ENCODE assay signal across 16 mouse cellular contexts in the genomic region with DNA sequence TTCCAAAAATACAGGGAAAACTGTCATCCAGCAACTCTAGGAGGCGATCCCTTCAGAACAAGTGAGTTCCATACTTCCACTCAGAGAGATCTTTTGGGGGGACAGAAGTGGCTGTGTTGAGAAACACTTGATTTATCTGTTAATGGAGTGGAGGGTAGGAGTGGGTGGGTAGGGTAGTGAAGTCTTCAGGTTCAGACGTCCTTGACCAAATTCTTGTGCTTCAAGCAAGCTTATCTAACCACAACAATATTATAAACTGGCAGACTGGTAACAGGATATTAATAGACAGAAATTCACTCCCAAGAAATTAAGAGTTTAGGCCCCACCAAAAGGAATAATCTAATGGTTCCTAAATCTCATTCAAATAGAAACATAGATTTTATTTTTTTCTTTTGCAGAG. TPM values are rescaled to one million over a fixed set of nuclear protein-coding genes. Genes with fewer than 3 reads are reported as not detected.
DNase-seq lines count a peak whose midpoint lies in the region; ATAC-seq and TF ChIP-seq lines count a peak whose summit lies in the region.
"Had no signal": no experiment of that assay in that cellular context is flagged by ENCODE, and none has a peak within 500 bp of the region (broad histone marks: within the 10 kb centered on the region; RNA-seq: fewer than 3 reads in every experiment).

No protein-coding gene starts in this region.

- no peak overlapping the region for H3K4me3 ChIP-seq in heart, embryonic 13.5 days
- peak overlapping the region; percentile 35 for H3K4me3 ChIP-seq in left cerebral cortex, adult 2 months
- peak overlapping the region; percentile 33; the same call in 1 of the 2 replicates for H3K4me3 ChIP-seq in E14TG2a.4 (replicated peaks; ENCODE audit: low read length)
- no peak overlapping the region for H3K4me3 ChIP-seq in brown adipose tissue, adult 24 weeks (ENCODE audit: insufficient read depth, low read depth, low read length)
- H3K4me3 ChIP-seq: megakaryocyte, embryonic 14.5 days; neural tube, embryonic 12.5 days had no signal

- no peak for ATAC-seq in heart, embryonic 13.5 days (ENCODE audit: extremely low read depth, insufficient number of reproducible peaks, low FRiP score, low TSS enrichment)

- H3K27ac ChIP-seq in heart, embryonic 13.5 days (replicated peaks), result no peak overlapping the region
- peak overlapping the region; percentile 83 for H3K27ac ChIP-seq in left cerebral cortex, adult 2 months
- H3K27ac ChIP-seq in brown adipose tissue, adult 24 weeks (replicated peaks; ENCODE audit: low read depth, low read length), result peak overlapping the region; percentile 75

- peak overlapping the region; percentile 48 for H3K9ac ChIP-seq in heart, embryonic 13.5 days
- H3K9ac ChIP-seq: embryonic facial prominence, embryonic 15.5 days; neural tube, embryonic 12.5 days had no signal

- 59% methylated on average over 2 of the region's 2 CpGs for WGBS in heart, embryonic 13.5 days

- no peak for DNase-seq in heart, adult 11 months
- no peak for DNase-seq in left cerebral cortex, adult 2 months (ENCODE audit: extremely low spot score in 1 of 2, low spot score in 2 of 2)
- DNase-seq in left cerebral cortex, postnatal 36 days (ENCODE audit: low spot score in 2 of 2), result no peak
- no peak for DNase-seq in urinary bladder, postnatal 36 days (ENCODE audit: low spot score in 2 of 2)
- no peak for DNase-seq in cerebellum, adult 11-12 months
- DNase-seq: cerebellum, postnatal 14 days; embryo, embryonic 11 days; kidney, postnatal 10 days; thymus, postnatal 36 days had no signal

- no peak overlapping the region for H3K4me2 ChIP-seq in heart, embryonic 13.5 days

- peaks cover 5% of the 10 kb centered on the region for H3K27me3 ChIP-seq in heart, embryonic 13.5 days (replicated peaks)
- peaks cover 7% of the 10 kb centered on the region for H3K27me3 ChIP-seq in E14TG2a.4 (ENCODE audit: insufficient read depth, low read length)
- H3K27me3 ChIP-seq: embryonic facial prominence, embryonic 15.5 days; megakaryocyte, embryonic 14.5 days had no signal

- TF ChIP-seq CTCF in left cerebral cortex, adult 2 months (IDR thresholded peaks at IDR 0.05), result no peak
- TF ChIP-seq CTCF in E14TG2a.4 (conservative IDR thresholded peaks at IDR 0.05; ENCODE audit: low read length), result no peak

- peaks cover 9% of the 10 kb centered on the region for H3K36me3 ChIP-seq in heart, embryonic 13.5 days
- H3K36me3 ChIP-seq in E14TG2a.4 (ENCODE audit: insufficient read depth, low read length), result peaks cover 17% of the 10 kb centered on the region
- H3K36me3 ChIP-seq: embryonic facial prominence, embryonic 15.5 days had no signal

- intact Hi-C loops in left cerebral cortex, adult 2 months (cut with DNase I), result loop anchor here (5.0 kb wide), 2 partner anchors 248 to 368 kb away; no protein-coding TSS in a partner anchor
- intact Hi-C loops in left cerebral cortex, postnatal 36 days (cut with DNase I), result loop anchor here (5.0 to 10.0 kb wide), 5 partner anchors 43 to 445 kb away; no protein-coding TSS in a partner anchor

- H3K4me1 ChIP-seq in heart, embryonic 13.5 days, result peaks cover 93% of the 10 kb centered on the region
- H3K4me1 ChIP-seq in E14TG2a.4 (replicated peaks; ENCODE audit: low read depth, low read length), result peaks cover 95% of the 10 kb centered on the region
- peaks cover 63% of the 10 kb centered on the region for H3K4me1 ChIP-seq in brown adipose tissue, adult 24 weeks (ENCODE audit: control insufficient read depth, insufficient read depth, insufficient read length, low read length)

- no peaks in the 10 kb centered on the region for H3K9me3 ChIP-seq in heart, embryonic 13.5 days
- no peaks in the 10 kb centered on the region for H3K9me3 ChIP-seq in E14TG2a.4 (ENCODE audit: low read length)
- H3K9me3 ChIP-seq: embryonic facial prominence, embryonic 15.5 days; forebrain, embryonic 12.5 days; megakaryocyte, embryonic 14.5 days; neural tube, embryonic 12.5 days had no signal

RNA-seq across cellular contexts. Expression of a gene that starts 3.8 kb away (rescaled TPM):
- 18.6 and 19.0 TPM in 2 replicates for polyA plus RNA-seq in heart, embryonic 13.5 days (2015; fragmentation: Nextera tagmentation; extraction: Ambion mirVana)
- total RNA-seq in left cerebral cortex, adult 2 months (2021), result 100 to 1,000 TPM; 126 to 129 TPM
- total RNA-seq in left cerebral cortex, postnatal 36 days (2021), result 100 to 1,000 TPM; 109 to 122 TPM
- polyA plus RNA-seq in brown adipose tissue, adult 24 weeks (2012; ENCODE audit: insufficient read depth, insufficient read length, missing spikeins), result 11.7 and 14.6 TPM in 2 replicates

RNA-seq across cellular contexts. Expression of a gene that starts 29.0 kb away (rescaled TPM):
- polyA plus RNA-seq in heart, embryonic 13.5 days (2015; fragmentation: Nextera tagmentation; extraction: Ambion mirVana), result 6.5 and 7.5 TPM in 2 replicates
- 100 to 1,000 TPM; 340 to 364 TPM for total RNA-seq in left cerebral cortex, adult 2 months (2021)
- total RNA-seq in left cerebral cortex, postnatal 36 days (2021), result 100 to 1,000 TPM; 344 to 389 TPM
- polyA plus RNA-seq in brown adipose tissue, adult 24 weeks (2012; ENCODE audit: insufficient read depth, insufficient read length, missing spikeins), result 9.4 and 9.6 TPM in 2 replicates

RNA-seq across cellular contexts. Expression of a gene that starts 30.2 kb away (rescaled TPM):
- 7.7 and 8.9 TPM in 2 replicates for polyA plus RNA-seq in heart, embryonic 13.5 days (2015; fragmentation: Nextera tagmentation; extraction: Ambion mirVana)
- 10 to 100 TPM; 16.1 to 16.9 TPM for total RNA-seq in left cerebral cortex, adult 2 months (2021)
- 10 to 100 TPM; 17.0 to 18.4 TPM for total RNA-seq in left cerebral cortex, postnatal 36 days (2021)
- 2.9 and 5.5 TPM in 2 replicates for polyA plus RNA-seq in brown adipose tissue, adult 24 weeks (2012; ENCODE audit: insufficient read depth, insufficient read length, missing spikeins)

RNA-seq across cellular contexts. Expression of a gene that starts 47.8 kb away (rescaled TPM):
- polyA plus RNA-seq in heart, embryonic 13.5 days (2015; fragmentation: Nextera tagmentation; extraction: Ambion mirVana), result 0.62 and 1.2 TPM in 2 replicates
- total RNA-seq in left cerebral cortex, adult 2 months (2021), result 1 to 10 TPM; 5.3 TPM
- 1 to 10 TPM; 3.6 to 4.2 TPM for total RNA-seq in left cerebral cortex, postnatal 36 days (2021)
- 3.3 and 4.1 TPM in 2 replicates for polyA plus RNA-seq in brown adipose tissue, adult 24 weeks (2012; ENCODE audit: insufficient read depth, insufficient read length, missing spikeins)

RNA-seq across cellular contexts. Expression of a gene that starts 55.4 kb away (rescaled TPM):
- polyA plus RNA-seq in heart, embryonic 13.5 days (2015; fragmentation: Nextera tagmentation; extraction: Ambion mirVana), result 1.8 and 2.3 TPM in 2 replicates
- total RNA-seq in left cerebral cortex, adult 2 months (2021), result 1 to 10 TPM in 1 of 2 experiments, under 1 TPM in 1; 0.72 to 1.0 TPM
- under 1 TPM; 0.47 to 0.97 TPM for total RNA-seq in left cerebral cortex, postnatal 36 days (2021)
- 1.9 TPM in 1 of 2 replicates, not detected in the other for polyA plus RNA-seq in brown adipose tissue, adult 24 weeks (2012; ENCODE audit: insufficient read depth, insufficient read length, missing spikeins)

Comparison
In these comparisons a context has a peak if more than half of its experiments do, and no peak if none do; other contexts are left out.
1. H3K4me3 ChIP-seq: peak in left cerebral cortex, adult 2 months (single experiment) and E14TG2a.4 (single experiment); none in heart, embryonic 13.5 days (single experiment) and brown adipose tissue, adult 24 weeks (single experiment).